Mouse (Mus musculus): Measurements from ENCODE around the gene Myb. TPM values are rescaled to one million over a fixed set of nuclear protein-coding genes. Genes with fewer than 3 reads are reported as not detected.

The Myb gene
- 4.0 and 5.7 TPM in 2 replicates for polyA plus RNA-seq (2015; fragmentation: Nextera tagmentation; extraction: Ambion mirVana)

- Histone ChIP-seq H3K4me1 (ENCODE audit: insufficient read depth, low read length) (peaks cover 14% of the 10 kb centered on the region), H3K27me3 (ENCODE audit: insufficient read depth, low read length) (peaks cover 21% of the 10 kb centered on the region), H3K27ac (ENCODE audit: low read length) (peak within 1 kb of the TSS; percentile 50; the same call in 1 of the 2 replicates), H3K9me3 (ENCODE audit: low read length) (no peaks in the 10 kb centered on the region), H3K4me2 (replicated peaks; ENCODE audit: low read depth, low read length) (peak within 1 kb of the TSS; percentile 100), H3K4me3 (ENCODE audit: low read length) (peak within 1 kb of the TSS; percentile 75), H3K9ac (replicated peaks; ENCODE audit: low read length) (peak within 1 kb of the TSS; percentile 82), H3K36me3 (ENCODE audit: insufficient read depth, low read length) (no peaks in the 10 kb centered on the region)
- peak; percentile 81 for ATAC-seq (ENCODE audit: low FRiP score, low TSS enrichment)
- under 1% methylated on average over 56 of the region's 86 CpGs for WGBS
These were observed at the start of gene Myb for GRCm38 (mm10) chr10:21160537-21161358. TSS of gene Myb (minus strand) at chr10:21160984.

GRCm38 (mm10) chr10:21207378-21207777, 46.6 kb upstream of the Myb start:
- Histone ChIP-seq H3K4me2 (replicated peaks; ENCODE audit: low read depth, low read length) (no peak overlapping the region), H3K9me3 (ENCODE audit: low read length) (no peaks in the 10 kb centered on the region), H3K27ac (ENCODE audit: low read length) (no peak overlapping the region), H3K27me3 (ENCODE audit: insufficient read depth, low read length) (no peaks in the 10 kb centered on the region), H3K36me3 (ENCODE audit: insufficient read depth, low read length) (no peaks in the 10 kb centered on the region), H3K4me3 (ENCODE audit: low read length) (no peak overlapping the region), H3K9ac (replicated peaks; ENCODE audit: low read length) (no peak overlapping the region), H3K4me1 (ENCODE audit: insufficient read depth, low read length) (no peaks in the 10 kb centered on the region)
- 70% methylated on average over 1 of the region's 1 CpGs for WGBS
- no peak for ATAC-seq (ENCODE audit: low FRiP score, low TSS enrichment)

- H3K36me3 ChIP-seq (ENCODE audit: insufficient read depth, low read length), result no peaks in the 10 kb centered on the region
- no peak overlapping the region for H3K27ac ChIP-seq (ENCODE audit: low read length)
- WGBS, result 87% methylated on average over 2 of the region's 2 CpGs
- H3K9ac ChIP-seq (replicated peaks; ENCODE audit: low read length), result no peak overlapping the region
- no peaks in the 10 kb centered on the region for H3K9me3 ChIP-seq (ENCODE audit: low read length)
- ATAC-seq (ENCODE audit: low FRiP score, low TSS enrichment), result no peak
- no peaks in the 10 kb centered on the region for H3K4me1 ChIP-seq (ENCODE audit: insufficient read depth, low read length)
- H3K4me2 ChIP-seq (replicated peaks; ENCODE audit: low read depth, low read length), result no peak overlapping the region
- H3K27me3 ChIP-seq (ENCODE audit: insufficient read depth, low read length), result no peaks in the 10 kb centered on the region
- H3K4me3 ChIP-seq (ENCODE audit: low read length), result no peak overlapping the region
These were observed 45.4 kb upstream of the Myb start for GRCm38 (mm10) chr10:21206232-21206631.

- no peak overlapping the region for H3K27ac ChIP-seq (ENCODE audit: low read length)
- no peaks in the 10 kb centered on the region for H3K36me3 ChIP-seq (ENCODE audit: insufficient read depth, low read length)
- no peaks in the 10 kb centered on the region; the same call in 1 of the 2 replicates for H3K9me3 ChIP-seq (ENCODE audit: low read length)
- H3K4me2 ChIP-seq (replicated peaks; ENCODE audit: low read depth, low read length), result no peak overlapping the region
- H3K4me3 ChIP-seq (ENCODE audit: low read length), result no peak overlapping the region
- H3K9ac ChIP-seq (replicated peaks; ENCODE audit: low read length), result no peak overlapping the region
- no peaks in the 10 kb centered on the region for H3K4me1 ChIP-seq (ENCODE audit: insufficient read depth, low read length)
- no peaks in the 10 kb centered on the region for H3K27me3 ChIP-seq (ENCODE audit: insufficient read depth, low read length)
- WGBS, result 80% methylated on average over 10 of the region's 10 CpGs
- ATAC-seq (ENCODE audit: low FRiP score, low TSS enrichment), result no peak
These were observed 43.8 kb upstream of the Myb start for GRCm38 (mm10) chr10:21204496-21205085.

GRCm38 (mm10) chr10:21203886-21204285, 43.1 kb upstream of the Myb start:
- WGBS, result 93% methylated on average over 5 of the region's 5 CpGs
- no peak overlapping the region for H3K4me2 ChIP-seq (replicated peaks; ENCODE audit: low read depth, low read length)
- H3K9me3 ChIP-seq (ENCODE audit: low read length), result no peaks in the 10 kb centered on the region; the same call in 1 of the 2 replicates
- ATAC-seq (ENCODE audit: low FRiP score, low TSS enrichment), result no peak
- H3K9ac ChIP-seq (replicated peaks; ENCODE audit: low read length), result no peak overlapping the region
- no peaks in the 10 kb centered on the region for H3K27me3 ChIP-seq (ENCODE audit: insufficient read depth, low read length)
- no peak overlapping the region for H3K4me3 ChIP-seq (ENCODE audit: low read length)
- no peaks in the 10 kb centered on the region for H3K4me1 ChIP-seq (ENCODE audit: insufficient read depth, low read length)
- no peaks in the 10 kb centered on the region for H3K36me3 ChIP-seq (ENCODE audit: insufficient read depth, low read length)
- no peak overlapping the region for H3K27ac ChIP-seq (ENCODE audit: low read length)

GRCm38 (mm10) chr10:21203461-21203860, 42.7 kb upstream of the Myb start:
- no peaks in the 10 kb centered on the region for H3K27me3 ChIP-seq (ENCODE audit: insufficient read depth, low read length)
- H3K9me3 ChIP-seq (ENCODE audit: low read length), result no peaks in the 10 kb centered on the region; the same call in 1 of the 2 replicates
- H3K4me2 ChIP-seq (replicated peaks; ENCODE audit: low read depth, low read length), result no peak overlapping the region
- WGBS, result 91% methylated on average over 3 of the region's 3 CpGs
- no peak overlapping the region for H3K4me3 ChIP-seq (ENCODE audit: low read length)
- H3K4me1 ChIP-seq (ENCODE audit: insufficient read depth, low read length), result no peaks in the 10 kb centered on the region
- no peak overlapping the region for H3K9ac ChIP-seq (replicated peaks; ENCODE audit: low read length)
- no peak for ATAC-seq (ENCODE audit: low FRiP score, low TSS enrichment)
- no peaks in the 10 kb centered on the region for H3K36me3 ChIP-seq (ENCODE audit: insufficient read depth, low read length)
- H3K27ac ChIP-seq (ENCODE audit: low read length), result no peak overlapping the region

- 80% methylated on average over 7 of the region's 7 CpGs for WGBS
- Histone ChIP-seq H3K4me1 (ENCODE audit: insufficient read depth, low read length) (no peaks in the 10 kb centered on the region), H3K9ac (replicated peaks; ENCODE audit: low read length) (no peak overlapping the region), H3K9me3 (ENCODE audit: low read length) (no peaks in the 10 kb centered on the region; the same call in 1 of the 2 replicates), H3K4me2 (replicated peaks; ENCODE audit: low read depth, low read length) (no peak overlapping the region), H3K4me3 (ENCODE audit: low read length) (no peak overlapping the region), H3K36me3 (ENCODE audit: insufficient read depth, low read length) (no peaks in the 10 kb centered on the region), H3K27ac (ENCODE audit: low read length) (no peak overlapping the region), H3K27me3 (ENCODE audit: insufficient read depth, low read length) (no peaks in the 10 kb centered on the region)
- ATAC-seq (ENCODE audit: low FRiP score, low TSS enrichment), result no peak
These were observed 40.0 kb upstream of the Myb start for GRCm38 (mm10) chr10:21200761-21201160.

GRCm38 (mm10) chr10:21200322-21200721, 39.5 kb upstream of the Myb start:
- Histone ChIP-seq H3K27me3 (ENCODE audit: insufficient read depth, low read length) (no peaks in the 10 kb centered on the region), H3K9ac (replicated peaks; ENCODE audit: low read length) (no peak overlapping the region), H3K27ac (ENCODE audit: low read length) (no peak overlapping the region), H3K9me3 (ENCODE audit: low read length) (no peaks in the 10 kb centered on the region; the same call in 1 of the 2 replicates), H3K36me3 (ENCODE audit: insufficient read depth, low read length) (no peaks in the 10 kb centered on the region), H3K4me3 (ENCODE audit: low read length) (no peak overlapping the region), H3K4me2 (replicated peaks; ENCODE audit: low read depth, low read length) (no peak overlapping the region), H3K4me1 (ENCODE audit: insufficient read depth, low read length) (no peaks in the 10 kb centered on the region; the same call in 1 of the 2 replicates)
- no peak for ATAC-seq (ENCODE audit: low FRiP score, low TSS enrichment)

- Histone ChIP-seq H3K9me3 (ENCODE audit: low read length) (no peaks in the 10 kb centered on the region; the same call in 1 of the 2 replicates), H3K36me3 (ENCODE audit: insufficient read depth, low read length) (no peaks in the 10 kb centered on the region), H3K4me2 (replicated peaks; ENCODE audit: low read depth, low read length) (no peak overlapping the region), H3K27me3 (ENCODE audit: insufficient read depth, low read length) (no peaks in the 10 kb centered on the region), H3K9ac (replicated peaks; ENCODE audit: low read length) (no peak overlapping the region), H3K27ac (ENCODE audit: low read length) (no peak overlapping the region), H3K4me1 (ENCODE audit: insufficient read depth, low read length) (no peaks in the 10 kb centered on the region; the same call in 1 of the 2 replicates), H3K4me3 (ENCODE audit: low read length) (no peak overlapping the region)
- no peak for ATAC-seq (ENCODE audit: low FRiP score, low TSS enrichment)
- WGBS, result 75% methylated on average over 8 of the region's 8 CpGs
These were observed 35.9 kb upstream of the Myb start for GRCm38 (mm10) chr10:21196646-21197116.

GRCm38 (mm10) chr10:21195597-21195996, 34.8 kb upstream of the Myb start:
- Histone ChIP-seq H3K36me3 (ENCODE audit: insufficient read depth, low read length) (no peaks in the 10 kb centered on the region), H3K9ac (replicated peaks; ENCODE audit: low read length) (no peak overlapping the region), H3K4me3 (ENCODE audit: low read length) (no peak overlapping the region), H3K4me2 (replicated peaks; ENCODE audit: low read depth, low read length) (no peak overlapping the region), H3K27ac (ENCODE audit: low read length) (no peak overlapping the region), H3K4me1 (ENCODE audit: insufficient read depth, low read length) (no peaks in the 10 kb centered on the region; the same call in 1 of the 2 replicates), H3K27me3 (ENCODE audit: insufficient read depth, low read length) (no peaks in the 10 kb centered on the region), H3K9me3 (ENCODE audit: low read length) (no peaks in the 10 kb centered on the region; the same call in 1 of the 2 replicates)
- ATAC-seq (ENCODE audit: low FRiP score, low TSS enrichment), result no peak
- WGBS, result 14% methylated on average over 8 of the region's 8 CpGs
